Mouse (Mus musculus) limb, embryonic 15.5 days (tissue): ENCODE measurements at regions not wholly inside any gene's neighbourhood (a gene's known extent, or its start where the extent isn't known, plus 50 kb on each side); places are given as distances from the start of the nearest gene placed in this dataset.

Experiments
- ATAC-seq: fragments of 200-750 bp; cut with Nextera tagmentation; 2 replicates; pipeline ENCODE4 v1.8.0; 2017; ENCODE audit warnings: low read depth, moderate TSS enrichment; ENCODE audit not compliant: insufficient number of reproducible peaks, low FRiP score, low TSS enrichment
- H3K27ac ChIP-seq: fragments of 300-500 bp; sonication (generic); 2 replicates; pipeline ENCODE4 v1.5.1; 2015; ENCODE audit warnings: moderate library complexity, mild to moderate bottlenecking, inconsistent platforms
- H3K27me3 ChIP-seq: fragments of 300-500 bp; sonication (generic); 2 replicates; pipeline ENCODE4 v1.6.1; 2015; ENCODE audit warnings: inconsistent platforms
- H3K36me3 ChIP-seq: fragments of 300-500 bp; sonication (generic); 2 replicates; pipeline ENCODE4 v1.6.1; 2015; ENCODE audit warnings: inconsistent platforms
- H3K4me1 ChIP-seq: fragments of 300-500 bp; sonication (generic); 2 replicates; pipeline ENCODE4 v1.6.1; 2015; ENCODE audit warnings: inconsistent platforms
- H3K4me2 ChIP-seq: fragments of 300-500 bp; sonication (generic); 2 replicates; pipeline ENCODE4 v1.6.1; 2015; ENCODE audit warnings: mild to moderate bottlenecking, inconsistent platforms
- H3K4me3 ChIP-seq: fragments of 300-500 bp; sonication (generic); 2 replicates; pipeline ENCODE4 v1.5.1; 2015; ENCODE audit warnings: mild to moderate bottlenecking, inconsistent platforms
- H3K9ac ChIP-seq: fragments of 300-500 bp; sonication (generic); 2 replicates; pipeline ENCODE4 v1.6.1; 2015; ENCODE audit warnings: inconsistent platforms
- H3K9me3 ChIP-seq: fragments of 300-500 bp; sonication (generic); 2 replicates; pipeline ENCODE4 v1.6.1; 2016; ENCODE audit warnings: inconsistent platforms
- WGBS: fragments of 180-500 bp; shearing (Covaris S2); methylation state at CpG from one replicate; pipeline ENCODE4 v1.1.7; 2015; 5-methylcytosine and 5-hydroxymethylcytosine counted together

DNA sequence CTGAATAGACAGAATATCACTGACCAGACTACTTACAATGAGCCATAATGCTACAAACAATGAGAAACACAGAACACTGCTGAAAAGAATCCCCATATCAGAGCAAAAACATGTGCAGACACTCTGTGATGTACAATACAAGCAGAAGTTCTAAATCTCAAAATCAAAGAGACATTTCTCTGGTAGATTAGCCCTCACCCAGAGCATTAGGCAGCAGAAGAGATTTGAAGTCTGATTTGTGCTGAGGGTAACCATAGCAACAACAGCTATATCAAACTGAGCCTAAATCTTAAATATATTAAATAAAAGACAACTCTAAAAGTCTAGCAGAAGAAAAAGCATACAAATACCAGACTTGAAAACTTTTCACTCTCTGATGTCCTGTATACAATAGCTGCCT is 691.5 kb downstream of the 1190002N15Rik start:
- Histone ChIP-seq H3K27ac (no peak overlapping the region), H3K27me3 (no peaks in the 10 kb centered on the region), H3K36me3 (no peaks in the 10 kb centered on the region), H3K9me3 (no peaks in the 10 kb centered on the region), H3K4me3 (no peak overlapping the region), H3K9ac (no peak overlapping the region), H3K4me2 (no peak overlapping the region), H3K4me1 (no peaks in the 10 kb centered on the region)
- no peak for ATAC-seq

- no peaks in the 10 kb centered on the region for H3K27me3 ChIP-seq
- WGBS, result 55% methylated on average over 5 of the region's 5 CpGs
Measured at GRCm38 (mm10) chr9:93843869-93844268, 694.0 kb downstream of the 1190002N15Rik start.

More at GRCm38 (mm10) chr9:93843869-93844268, 694.0 kb downstream of the 1190002N15Rik start:
- no peaks in the 10 kb centered on the region for H3K36me3 ChIP-seq
- no peak overlapping the region for H3K4me2 ChIP-seq
- ATAC-seq, result no peak
- no peak overlapping the region for H3K9ac ChIP-seq
- H3K4me1 ChIP-seq, result no peaks in the 10 kb centered on the region
- no peak overlapping the region for H3K4me3 ChIP-seq
- H3K27ac ChIP-seq, result no peak overlapping the region
- no peaks in the 10 kb centered on the region for H3K9me3 ChIP-seq
